Mouse (Mus musculus): ENCODE data around the gene Atg4c. TPM values are rescaled to one million over a fixed set of nuclear protein-coding genes. Genes with fewer than 3 reads are reported as not detected.

The Atg4c gene
- total and polyA plus RNA-seq, 3 experiments = not detected

DNA sequence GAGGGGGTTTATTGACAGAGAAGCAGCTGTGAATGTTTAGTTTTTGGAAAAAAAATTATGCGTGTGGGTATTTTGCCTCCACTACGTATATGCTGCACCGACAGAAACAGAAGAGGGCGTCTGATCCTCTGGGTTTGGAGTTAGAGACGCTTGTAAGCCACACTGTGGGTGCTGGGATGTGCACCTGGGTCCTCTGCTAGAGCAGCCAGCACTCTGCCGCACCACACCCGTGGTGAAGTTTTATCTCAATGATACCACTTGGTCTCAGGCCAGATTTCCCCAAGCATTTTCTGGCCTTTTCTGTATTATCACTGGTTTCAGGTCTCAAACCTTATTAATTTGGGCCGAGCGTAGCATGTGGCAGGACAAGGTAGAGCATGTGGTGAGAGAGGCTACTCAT lies 16.4 kb downstream of the Atg4c start:
- TF ChIP-seq CTCF (IDR thresholded peaks at IDR 0.05; ENCODE audit: low read depth, low read length) = no peak
- no peak for TF ChIP-seq TAL1 (conservative IDR thresholded peaks at IDR 0.05; ENCODE audit: low read depth, low read length)
- no peak for TF ChIP-seq GATA2 (IDR thresholded peaks at IDR 0.05; ENCODE audit: borderline replicate concordance, low read depth, low read length)
- no peak for TF ChIP-seq POLR2AphosphoS5 (IDR thresholded peaks at IDR 0.05; ENCODE audit: insufficient replicate concordance, low read depth, low read length)
- no peak for TF ChIP-seq GATA1 (IDR thresholded peaks at IDR 0.05; ENCODE audit: borderline replicate concordance, low read length)
- Histone ChIP-seq H3K27me3 (ENCODE audit: insufficient read depth, low read length) (no peaks in the 10 kb centered on the region), H3K36me3 (replicated peaks) (no peaks in the 10 kb centered on the region), H3K9me3 (replicated peaks) (peaks cover 48% of the 10 kb centered on the region), H3K4me3 (ENCODE audit: low read depth, low read length) (no peak overlapping the region), H3K4me1 (ENCODE audit: insufficient read depth, low read depth, low read length) (no peaks in the 10 kb centered on the region)
- ATAC-seq (ENCODE audit: extremely low read depth, insufficient number of reproducible peaks, low FRiP score, poor library complexity, severe bottlenecking) (no peak), DNase-seq (ENCODE audit: low spot score) (no peak)

DNA sequence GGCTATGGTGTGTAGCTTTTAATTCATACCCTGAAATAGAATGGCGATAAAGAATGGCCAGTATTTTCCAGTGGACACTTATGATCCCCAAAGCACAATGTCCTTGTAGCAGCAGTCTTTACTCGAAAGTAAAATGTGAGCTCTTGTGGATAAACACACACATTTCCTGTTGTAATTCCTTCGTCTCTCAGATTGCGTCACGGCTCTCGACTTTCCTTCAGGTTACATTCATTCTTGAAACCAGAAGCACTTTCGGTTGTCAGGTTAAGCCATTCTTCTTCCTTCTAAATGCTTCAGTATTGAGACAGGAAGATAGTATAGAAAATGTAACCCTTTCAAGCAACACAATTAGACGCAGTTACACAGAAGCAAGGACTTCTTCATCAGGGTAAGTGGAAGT lies 17.9 kb downstream of the Atg4c start:
- Histone ChIP-seq H3K4me1 (ENCODE audit: insufficient read depth, low read depth, low read length) (no peaks in the 10 kb centered on the region), H3K36me3 (replicated peaks) (no peaks in the 10 kb centered on the region), H3K4me3 (ENCODE audit: low read depth, low read length) (no peak overlapping the region), H3K27me3 (ENCODE audit: insufficient read depth, low read length) (no peaks in the 10 kb centered on the region), H3K9me3 (replicated peaks) (peaks cover 46% of the 10 kb centered on the region)
- ATAC-seq (ENCODE audit: extremely low read depth, insufficient number of reproducible peaks, low FRiP score, poor library complexity, severe bottlenecking) (no peak), DNase-seq (ENCODE audit: low spot score) (no peak)
- TF ChIP-seq TAL1 (conservative IDR thresholded peaks at IDR 0.05; ENCODE audit: low read depth, low read length) = no peak
- TF ChIP-seq CTCF (IDR thresholded peaks at IDR 0.05; ENCODE audit: low read depth, low read length) = no peak
- TF ChIP-seq GATA2 (IDR thresholded peaks at IDR 0.05; ENCODE audit: borderline replicate concordance, low read depth, low read length) = no peak
- TF ChIP-seq POLR2AphosphoS5 (IDR thresholded peaks at IDR 0.05; ENCODE audit: insufficient replicate concordance, low read depth, low read length) = no peak
- no peak for TF ChIP-seq GATA1 (IDR thresholded peaks at IDR 0.05; ENCODE audit: borderline replicate concordance, low read length)

DNA sequence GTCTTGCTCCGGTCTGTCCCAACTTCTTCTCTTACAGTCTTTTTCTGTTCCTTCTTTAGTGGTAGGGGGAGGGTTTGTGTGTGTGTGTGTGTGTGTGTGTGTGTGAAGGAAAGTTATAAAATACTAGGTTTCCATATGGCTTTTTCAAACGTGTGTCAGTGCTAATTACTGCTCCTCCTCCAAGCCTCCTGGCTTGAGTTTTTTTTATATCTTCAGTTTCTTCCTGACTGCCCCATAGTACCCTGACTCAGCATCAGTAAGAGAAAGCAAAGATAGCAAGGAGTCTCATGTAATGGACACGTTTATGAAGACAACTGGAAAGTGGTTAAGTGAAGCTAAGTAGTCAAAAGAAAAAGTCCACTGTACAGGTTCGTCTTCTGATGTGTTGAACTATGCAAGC lies 19.4 kb downstream of the Atg4c start:
- Histone ChIP-seq H3K36me3 (replicated peaks) (no peaks in the 10 kb centered on the region), H3K9me3 (replicated peaks) (peaks cover 44% of the 10 kb centered on the region), H3K4me1 (ENCODE audit: insufficient read depth, low read depth, low read length) (no peaks in the 10 kb centered on the region), H3K4me3 (ENCODE audit: low read depth, low read length) (no peak overlapping the region), H3K27me3 (ENCODE audit: insufficient read depth, low read length) (no peaks in the 10 kb centered on the region)
- no peak for DNase-seq (ENCODE audit: low spot score)
- TF ChIP-seq POLR2AphosphoS5 (IDR thresholded peaks at IDR 0.05; ENCODE audit: insufficient replicate concordance, low read depth, low read length) (no peak), GATA1 (IDR thresholded peaks at IDR 0.05; ENCODE audit: borderline replicate concordance, low read length) (no peak), TAL1 (conservative IDR thresholded peaks at IDR 0.05; ENCODE audit: low read depth, low read length) (no peak), CTCF (IDR thresholded peaks at IDR 0.05; ENCODE audit: low read depth, low read length) (no peak), GATA2 (IDR thresholded peaks at IDR 0.05; ENCODE audit: borderline replicate concordance, low read depth, low read length) (no peak)
- no peak for ATAC-seq (ENCODE audit: extremely low read depth, insufficient number of reproducible peaks, low FRiP score, poor library complexity, severe bottlenecking)

DNA sequence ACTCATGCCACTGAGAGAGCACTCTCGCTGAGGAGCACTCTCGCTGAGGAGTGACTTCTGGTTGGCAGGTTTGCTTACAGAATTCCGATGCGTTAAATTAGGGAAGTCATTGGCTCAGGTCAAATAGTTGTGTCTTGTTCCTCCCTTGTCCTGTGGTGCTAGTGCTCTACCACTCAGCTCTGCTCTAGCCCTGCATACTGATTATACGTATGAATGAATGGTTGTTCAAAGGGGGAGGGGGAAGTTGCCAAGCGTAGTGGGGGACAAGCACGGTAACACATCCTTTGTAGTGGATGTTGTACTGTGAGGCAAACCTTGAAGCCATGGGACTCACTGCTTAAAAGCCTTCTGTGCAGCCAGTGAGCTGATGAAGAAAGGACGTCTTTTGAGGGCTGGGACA lies 28.5 kb downstream of the Atg4c start:
- ATAC-seq (ENCODE audit: extremely low read depth, insufficient number of reproducible peaks, low FRiP score, poor library complexity, severe bottlenecking) = no peak
- no peaks in the 10 kb centered on the region for H3K4me1 ChIP-seq (ENCODE audit: insufficient read depth, low read depth, low read length)
- no peaks in the 10 kb centered on the region for H3K36me3 ChIP-seq (replicated peaks)
- TF ChIP-seq POLR2AphosphoS5 (IDR thresholded peaks at IDR 0.05; ENCODE audit: insufficient replicate concordance, low read depth, low read length) = no peak
- TF ChIP-seq GATA1 (IDR thresholded peaks at IDR 0.05; ENCODE audit: borderline replicate concordance, low read length) = no peak
- no peak for TF ChIP-seq GATA2 (IDR thresholded peaks at IDR 0.05; ENCODE audit: borderline replicate concordance, low read depth, low read length)
- TF ChIP-seq TAL1 (conservative IDR thresholded peaks at IDR 0.05; ENCODE audit: low read depth, low read length) = no peak
- TF ChIP-seq CTCF (IDR thresholded peaks at IDR 0.05; ENCODE audit: low read depth, low read length) = no peak
- H3K4me3 ChIP-seq (ENCODE audit: low read depth, low read length) = no peak overlapping the region
- DNase-seq (ENCODE audit: low spot score) = no peak
- H3K9me3 ChIP-seq (replicated peaks) = peaks cover 47% of the 10 kb centered on the region
- H3K27me3 ChIP-seq (ENCODE audit: insufficient read depth, low read length) = no peaks in the 10 kb centered on the region

DNA sequence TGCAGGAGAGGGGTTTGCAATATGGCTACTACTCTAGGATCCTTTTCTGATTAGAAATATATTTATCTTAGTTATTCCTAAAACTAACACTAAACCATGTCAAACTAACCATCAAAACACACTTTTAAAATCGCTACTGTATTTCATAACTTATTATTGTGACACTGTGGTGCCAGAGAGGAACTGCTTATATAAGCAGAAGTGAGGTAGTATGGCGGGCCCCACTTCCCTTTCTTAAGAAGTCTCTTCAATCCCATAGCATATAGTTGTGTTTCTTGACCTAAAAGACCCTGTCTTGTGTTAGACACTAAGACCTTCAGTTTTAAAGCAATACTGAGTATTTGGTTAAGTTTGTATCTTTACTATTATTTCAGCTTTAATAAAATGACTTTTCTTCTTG lies 31.1 kb downstream of the Atg4c start:
- no peak for DNase-seq (ENCODE audit: low spot score)
- Histone ChIP-seq H3K36me3 (replicated peaks) (no peaks in the 10 kb centered on the region), H3K27me3 (ENCODE audit: insufficient read depth, low read length) (no peaks in the 10 kb centered on the region), H3K9me3 (replicated peaks) (peaks cover 49% of the 10 kb centered on the region), H3K4me3 (ENCODE audit: low read depth, low read length) (no peak overlapping the region), H3K4me1 (ENCODE audit: insufficient read depth, low read depth, low read length) (no peaks in the 10 kb centered on the region)
- no peak for TF ChIP-seq POLR2AphosphoS5 (IDR thresholded peaks at IDR 0.05; ENCODE audit: insufficient replicate concordance, low read depth, low read length)
- no peak for TF ChIP-seq GATA2 (IDR thresholded peaks at IDR 0.05; ENCODE audit: borderline replicate concordance, low read depth, low read length)
- ATAC-seq (ENCODE audit: extremely low read depth, insufficient number of reproducible peaks, low FRiP score, poor library complexity, severe bottlenecking) = no peak

DNA sequence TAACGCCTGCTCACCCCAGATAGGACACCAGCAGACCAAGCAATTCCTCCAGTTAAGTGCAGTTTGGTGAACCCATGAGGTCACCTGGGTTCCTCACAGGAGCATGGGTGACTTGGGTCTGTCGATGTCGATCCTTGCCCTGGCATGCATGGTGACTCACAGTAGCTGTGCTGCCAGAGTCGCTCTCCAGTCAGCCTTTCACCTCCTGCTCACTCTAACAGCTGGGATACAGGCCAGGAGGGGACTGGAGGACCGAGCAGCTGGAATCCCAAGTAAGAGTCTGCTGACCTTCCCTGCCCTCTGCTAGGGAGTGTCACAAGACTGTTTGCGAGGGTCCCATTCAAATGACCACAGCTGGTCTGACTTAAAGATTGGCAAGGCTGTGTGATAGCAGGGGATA lies 33.5 kb downstream of the Atg4c start:
- TF ChIP-seq POLR2AphosphoS5 (IDR thresholded peaks at IDR 0.05; ENCODE audit: insufficient replicate concordance, low read depth, low read length) = no peak
- no peak for TF ChIP-seq GATA1 (IDR thresholded peaks at IDR 0.05; ENCODE audit: borderline replicate concordance, low read length)
- TF ChIP-seq TAL1 (conservative IDR thresholded peaks at IDR 0.05; ENCODE audit: low read depth, low read length) = no peak
- TF ChIP-seq GATA2 (IDR thresholded peaks at IDR 0.05; ENCODE audit: borderline replicate concordance, low read depth, low read length) = no peak
- no peak for TF ChIP-seq CTCF (IDR thresholded peaks at IDR 0.05; ENCODE audit: low read depth, low read length)
- H3K36me3 ChIP-seq (replicated peaks) = no peaks in the 10 kb centered on the region
- DNase-seq (ENCODE audit: low spot score) (no peak), ATAC-seq (ENCODE audit: extremely low read depth, insufficient number of reproducible peaks, low FRiP score, poor library complexity, severe bottlenecking) (no peak)
- H3K9me3 ChIP-seq (replicated peaks) = peaks cover 49% of the 10 kb centered on the region
- H3K4me1 ChIP-seq (ENCODE audit: insufficient read depth, low read depth, low read length) = no peaks in the 10 kb centered on the region
- no peaks in the 10 kb centered on the region for H3K27me3 ChIP-seq (ENCODE audit: insufficient read depth, low read length)
- H3K4me3 ChIP-seq (ENCODE audit: low read depth, low read length) = no peak overlapping the region

DNA sequence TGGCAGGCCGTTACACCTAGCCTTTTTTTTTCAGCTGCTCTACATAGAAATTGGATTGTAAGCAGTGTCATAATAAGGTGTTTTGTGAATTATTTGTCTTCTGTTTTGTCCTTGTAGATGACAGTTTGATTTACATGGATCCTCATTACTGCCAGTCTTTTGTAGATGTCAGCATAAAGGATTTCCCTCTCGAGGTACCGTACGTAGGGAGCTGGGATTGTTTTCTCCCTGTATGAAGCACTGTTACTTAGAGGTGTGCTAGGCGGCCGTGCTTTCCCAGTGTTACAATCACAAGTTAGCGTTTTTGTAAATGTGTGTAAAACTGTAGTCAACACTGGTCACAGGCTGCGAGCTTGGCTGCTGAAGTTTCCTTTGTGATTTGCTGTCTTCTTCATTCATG lies 35.6 kb downstream of the Atg4c start:
- Histone ChIP-seq H3K27me3 (ENCODE audit: insufficient read depth, low read length) (no peaks in the 10 kb centered on the region), H3K4me1 (ENCODE audit: insufficient read depth, low read depth, low read length) (no peaks in the 10 kb centered on the region), H3K4me3 (ENCODE audit: low read depth, low read length) (no peak overlapping the region), H3K9me3 (replicated peaks) (peaks cover 35% of the 10 kb centered on the region), H3K36me3 (replicated peaks) (no peaks in the 10 kb centered on the region)
- ATAC-seq (ENCODE audit: extremely low read depth, insufficient number of reproducible peaks, low FRiP score, poor library complexity, severe bottlenecking) (no peak), DNase-seq (ENCODE audit: low spot score) (no peak)
- TF ChIP-seq TAL1 (conservative IDR thresholded peaks at IDR 0.05; ENCODE audit: low read depth, low read length) (no peak), POLR2AphosphoS5 (IDR thresholded peaks at IDR 0.05; ENCODE audit: insufficient replicate concordance, low read depth, low read length) (no peak), CTCF (IDR thresholded peaks at IDR 0.05; ENCODE audit: low read depth, low read length) (no peak), GATA2 (IDR thresholded peaks at IDR 0.05; ENCODE audit: borderline replicate concordance, low read depth, low read length) (no peak), GATA1 (IDR thresholded peaks at IDR 0.05; ENCODE audit: borderline replicate concordance, low read length) (no peak)
